Mouse (Mus musculus): ENCODE results near the gene Gm21974.

DNA sequence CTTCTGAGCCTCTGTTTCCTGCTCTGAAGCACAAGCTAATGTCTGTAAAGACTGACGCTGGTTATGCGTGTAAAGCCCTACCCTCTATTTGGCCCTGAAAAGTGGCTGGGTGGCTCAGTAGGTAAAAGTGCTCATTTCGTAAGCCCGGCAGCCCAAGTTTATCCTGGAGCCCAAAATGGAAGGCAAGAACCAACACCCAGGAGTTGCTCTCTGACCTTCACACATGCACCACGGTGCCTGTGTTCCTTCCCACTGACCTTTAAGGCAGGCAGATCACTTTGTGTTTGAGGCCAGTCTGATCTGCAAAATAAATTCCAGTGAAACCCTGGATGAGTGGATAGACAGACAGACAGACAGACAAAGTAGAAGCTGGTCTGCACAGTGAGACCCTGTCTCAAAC is 28.5 kb upstream of the Gm21974 start:
- TF ChIP-seq CTCF (IDR thresholded peaks at IDR 0.05; ENCODE audit: low read depth, low read length): no peak
- TF ChIP-seq POLR2A (IDR thresholded peaks at IDR 0.05; ENCODE audit: insufficient read depth, low read length): no peak
